Mouse (Mus musculus) bone marrow macrophage, adult 2 months (primary cell): Measurements from ENCODE around the gene Btbd6. TPM values are rescaled to one million over a fixed set of nuclear protein-coding genes. Genes with fewer than 3 reads are reported as not detected.

Source experiments
- H3K27ac ChIP-seq: 2 replicates; pipeline ENCODE4 v1.5.1; 2012; ENCODE audit warnings: low read depth, low read length; ENCODE audit not compliant: insufficient read depth
- H3K4me1 ChIP-seq: 2 replicates; pipeline ENCODE4 v1.6.1; 2012; ENCODE audit warnings: low read length; ENCODE audit not compliant: control insufficient read depth, insufficient read depth
- H3K4me3 ChIP-seq: 2 replicates; pipeline ENCODE4 v1.5.1; 2012; ENCODE audit warnings: mild to moderate bottlenecking, low read length, moderate library complexity; ENCODE audit not compliant: insufficient read depth
- CTCF ChIP-seq: IDR thresholded peaks from 2 replicates; pipeline ENCODE4 v1.5.1; 2012; ENCODE audit warnings: low read depth, mild to moderate bottlenecking, low read length, moderate library complexity
- POLR2A ChIP-seq: IDR thresholded peaks from 2 replicates; pipeline ENCODE4 v1.6.1; 2012; ENCODE audit warnings: mild to moderate bottlenecking, low read depth, low read length, borderline replicate concordance
- polyA plus RNA-seq: library from polyadenylated mRNA; stranded (reverse); fragments of >200 nt; gene quantifications from 2 replicates; pipeline ENCODE4 v1.2.4, GENCODE M21; 2012; ENCODE audit not compliant: missing spikeins, insufficient read depth, insufficient read length

The Btbd6 gene
- polyA plus RNA-seq, 1 experiment = 9.0 TPM

GRCm38 (mm10) chr12:113018763-113019162 lies 42.5 kb downstream of the Btbd6 start:
- peaks cover 38% of the 10 kb centered on the region for H3K4me1 ChIP-seq
- TF ChIP-seq POLR2A (no peak), CTCF (no peak)
- no peak overlapping the region for H3K27ac ChIP-seq
- no peak overlapping the region for H3K4me3 ChIP-seq

- H3K4me3 ChIP-seq = no peak overlapping the region
- no peak for TF ChIP-seq POLR2A
- TF ChIP-seq CTCF = no peak
- H3K27ac ChIP-seq = no peak overlapping the region
- peaks cover 42% of the 10 kb centered on the region for H3K4me1 ChIP-seq
These were observed 45.2 kb downstream of the Btbd6 start for GRCm38 (mm10) chr12:113021488-113021887.

- Histone ChIP-seq H3K4me3 (no peak overlapping the region), H3K27ac (peak overlapping the region; percentile 45), H3K4me1 (peaks cover 40% of the 10 kb centered on the region)
- TF ChIP-seq POLR2A (no peak), CTCF (no peak)
These were observed 46.8 kb downstream of the Btbd6 start for GRCm38 (mm10) chr12:113023082-113023481.

- peak overlapping the region; percentile 47 for H3K27ac ChIP-seq
- peaks cover 45% of the 10 kb centered on the region for H3K4me1 ChIP-seq
- TF ChIP-seq CTCF = no peak
- TF ChIP-seq POLR2A = no peak
- H3K4me3 ChIP-seq = no peak overlapping the region
These were observed 50.3 kb downstream of the Btbd6 start for GRCm38 (mm10) chr12:113026557-113026956.

- TF ChIP-seq CTCF (no peak), POLR2A (no peak)
- Histone ChIP-seq H3K27ac (no peak overlapping the region), H3K4me3 (no peak overlapping the region), H3K4me1 (peaks cover 49% of the 10 kb centered on the region)
These were observed 51.2 kb downstream of the Btbd6 start for GRCm38 (mm10) chr12:113027495-113027894.

- H3K27ac ChIP-seq = no peak overlapping the region
- no peak for TF ChIP-seq POLR2A
- no peak for TF ChIP-seq CTCF
- H3K4me3 ChIP-seq = no peak overlapping the region
- H3K4me1 ChIP-seq = peaks cover 45% of the 10 kb centered on the region
These were observed 51.8 kb downstream of the Btbd6 start for GRCm38 (mm10) chr12:113028067-113028466.

Other genes with a start within 250 kb of the Btbd6 start
- 1,067 and 1,170 TPM in 2 replicates for gene Pld4, start 215.8 kb upstream of the Btbd6 start, polyA plus RNA-seq
- gene Ahnak2, start 173.8 kb upstream of the Btbd6 start, polyA plus RNA-seq = 27.3 TPM in 2 replicates
- gene Clba1, start 167.5 kb upstream of the Btbd6 start, polyA plus RNA-seq = 2.0 and 2.1 TPM in 2 replicates
- 26.2 and 28.0 TPM in 2 replicates for gene Cdca4, start 147.1 kb upstream of the Btbd6 start, polyA plus RNA-seq
- 42.1 and 44.3 TPM in 2 replicates for gene Gpr132, start 108.3 kb upstream of the Btbd6 start, polyA plus RNA-seq
- 2.8 and 3.2 TPM in 2 replicates for gene Jag2, start 46.7 kb upstream of the Btbd6 start, polyA plus RNA-seq
- 31.4 and 32.1 TPM in 2 replicates for gene Nudt14, start 34.4 kb upstream of the Btbd6 start, polyA plus RNA-seq
- 42.1 and 49.9 TPM in 2 replicates for gene Brf1, start 24.2 kb downstream of the Btbd6 start, polyA plus RNA-seq
- 53.4 and 62.2 TPM in 2 replicates for gene Pacs2, start 38.0 kb downstream of the Btbd6 start, polyA plus RNA-seq
- gene Tex22, start 98.0 kb downstream of the Btbd6 start, polyA plus RNA-seq = not detected in 2 replicates
- 38.9 and 43.0 TPM in 2 replicates for gene Mta1, start 121.8 kb downstream of the Btbd6 start, polyA plus RNA-seq
- gene Crip2, start 163.8 kb downstream of the Btbd6 start, polyA plus RNA-seq = 1.1 and 2.3 TPM in 2 replicates
- gene Crip1, start 169.8 kb downstream of the Btbd6 start, polyA plus RNA-seq = 582 and 589 TPM in 2 replicates
- gene Tedc1, start 179.9 kb downstream of the Btbd6 start, polyA plus RNA-seq = 7.1 and 8.7 TPM in 2 replicates
- not detected in 2 replicates for gene Tmem121, start 209.4 kb downstream of the Btbd6 start, polyA plus RNA-seq